ENCODE assay signal across 9 mouse cellular contexts in the genomic region with DNA sequence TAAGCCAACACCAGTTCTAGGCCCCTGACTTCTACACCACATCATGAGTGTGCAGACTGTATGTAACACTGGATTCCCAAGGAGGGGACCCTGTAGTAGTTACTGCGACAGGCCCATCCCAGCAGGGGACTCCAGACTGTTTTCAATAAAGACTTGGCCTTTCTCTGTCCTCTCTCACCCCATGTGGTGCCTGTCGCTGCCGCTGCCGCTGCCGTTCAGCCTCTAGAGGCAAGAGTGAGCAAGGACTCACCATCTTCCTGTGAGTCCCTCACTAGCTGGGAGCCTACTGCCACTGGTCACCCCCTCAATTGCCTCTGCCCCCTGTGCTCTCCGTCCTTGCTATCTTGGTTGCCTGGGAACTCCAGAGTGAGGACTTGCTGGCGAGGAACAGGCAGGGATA. TPM values are rescaled to one million over a fixed set of nuclear protein-coding genes. Genes with fewer than 3 reads are reported as not detected.
DNase-seq lines count a peak whose midpoint lies in the region; ATAC-seq lines count a peak whose summit lies in the region.
"Had no signal": no experiment of that assay in that cellular context is flagged by ENCODE, and none has a peak within 500 bp of the region (broad histone marks: within the 10 kb centered on the region; RNA-seq: fewer than 3 reads in every experiment).

No protein-coding gene starts in this region.

- H3K27me3 ChIP-seq in forebrain, embryonic 10.5 days (ENCODE audit: poor library complexity, severe bottlenecking): peaks cover 55% of the 10 kb centered on the region
- H3K27me3 ChIP-seq in forebrain, embryonic 15.5 days: no peaks in the 10 kb centered on the region

- no peak overlapping the region for H3K9ac ChIP-seq in forebrain, embryonic 15.5 days (replicated peaks)

- H3K36me3 ChIP-seq in forebrain, embryonic 10.5 days (replicated peaks): peaks cover 95% of the 10 kb centered on the region
- H3K36me3 ChIP-seq in forebrain, embryonic 15.5 days: peaks cover 19% of the 10 kb centered on the region; the same call in 1 of the 2 replicates

- H3K9me3 ChIP-seq in forebrain, embryonic 10.5 days: peaks cover 11% of the 10 kb centered on the region; the same call in 1 of the 2 replicates
- H3K9me3 ChIP-seq in forebrain, embryonic 15.5 days: no peaks in the 10 kb centered on the region
- H3K9me3 ChIP-seq: megakaryocyte, embryonic 14.5 days had no signal

- H3K27ac ChIP-seq in forebrain, embryonic 10.5 days: peak overlapping the region; percentile 80
- no peak overlapping the region for H3K27ac ChIP-seq in forebrain, embryonic 15.5 days (replicated peaks)

- H3K4me3 ChIP-seq in forebrain, embryonic 10.5 days: peak overlapping the region; percentile 89
- H3K4me3 ChIP-seq in forebrain, embryonic 15.5 days: no peak overlapping the region; the same call in 1 of the 2 replicates
- H3K4me3 ChIP-seq: megakaryocyte, embryonic 14.5 days had no signal

- ATAC-seq in forebrain, embryonic 15.5 days (replicated peaks): no peak
- no peak for ATAC-seq in erythroid progenitor cell, adult 5-6 weeks (replicated peaks; ENCODE audit: low FRiP score, poor library complexity, severe bottlenecking)

- H3K4me2 ChIP-seq in forebrain, embryonic 15.5 days (replicated peaks): no peak overlapping the region

- 6% methylated on average over 7 of the region's 7 CpGs for WGBS in forebrain, embryonic 10.5 days
- WGBS in forebrain, embryonic 15.5 days: 9% methylated on average over 7 of the region's 7 CpGs

- DNase-seq in forebrain, embryonic 10.5 days (ENCODE audit: extremely low spot score, low spot score): no peak
- peak; percentile 62 for DNase-seq in lung, postnatal 10 days
- DNase-seq in lung, adult 18-20 months: no peak
- peak; percentile 58 for DNase-seq in mesoderm, embryonic 11.5 days (ENCODE audit: low read depth, low spot score)
- no peak for DNase-seq in right cerebral cortex, postnatal 4 days
- no peak for DNase-seq in left cerebral cortex, adult 9 months (ENCODE audit: low spot score in 2 of 2)

- H3K4me1 ChIP-seq in forebrain, embryonic 10.5 days: peaks cover 98% of the 10 kb centered on the region
- H3K4me1 ChIP-seq in forebrain, embryonic 15.5 days: peaks cover 73% of the 10 kb centered on the region
- H3K4me1 ChIP-seq: megakaryocyte, embryonic 14.5 days had no signal

RNA-seq across cellular contexts. Expression of a gene that starts 8.6 kb away (rescaled TPM):
- polyA plus RNA-seq in forebrain, embryonic 10.5 days (2016; fragmentation: Nextera tagmentation; extraction: Ambion mirVana): 12.8 and 14.3 TPM in 2 replicates
- polyA plus RNA-seq in forebrain, embryonic 15.5 days (2015; fragmentation: Nextera tagmentation; extraction: Ambion mirVana): 6.6 and 6.7 TPM in 2 replicates
- 0.72 and 2.9 TPM in 2 replicates for total RNA-seq in erythroid progenitor cell, adult 5-6 weeks (2015; ENCODE audit: low replicate concordance)
- 0.77 TPM in 1 of 2 replicates, not detected in the other for total RNA-seq in erythroid progenitor cell, adult 5-6 weeks (2017; ENCODE audit: low replicate concordance)

Comparison
In these comparisons a context has a peak if more than half of its experiments do, and no peak if none do; other contexts are left out.
1. DNase-seq: peak in lung, postnatal 10 days (single experiment) and mesoderm, embryonic 11.5 days (single experiment); none in forebrain, embryonic 10.5 days (single experiment), lung, adult 18-20 months (0 of 2), right cerebral cortex, postnatal 4 days (single experiment) and left cerebral cortex, adult 9 months (0 of 2).